Mouse (Mus musculus) c-Kit-positive CD71-negative TER-119-negative erythroid progenitor cells, embryonic 14.5 days (primary cell): ENCODE measurements around the gene Umad1.

Experiments used
- DNase-seq: peaks from one replicate; pipeline ENCODE4 v3.0.0-alpha.2; 2013; ENCODE audit warnings: low read depth

Umad1 gene

DNA sequence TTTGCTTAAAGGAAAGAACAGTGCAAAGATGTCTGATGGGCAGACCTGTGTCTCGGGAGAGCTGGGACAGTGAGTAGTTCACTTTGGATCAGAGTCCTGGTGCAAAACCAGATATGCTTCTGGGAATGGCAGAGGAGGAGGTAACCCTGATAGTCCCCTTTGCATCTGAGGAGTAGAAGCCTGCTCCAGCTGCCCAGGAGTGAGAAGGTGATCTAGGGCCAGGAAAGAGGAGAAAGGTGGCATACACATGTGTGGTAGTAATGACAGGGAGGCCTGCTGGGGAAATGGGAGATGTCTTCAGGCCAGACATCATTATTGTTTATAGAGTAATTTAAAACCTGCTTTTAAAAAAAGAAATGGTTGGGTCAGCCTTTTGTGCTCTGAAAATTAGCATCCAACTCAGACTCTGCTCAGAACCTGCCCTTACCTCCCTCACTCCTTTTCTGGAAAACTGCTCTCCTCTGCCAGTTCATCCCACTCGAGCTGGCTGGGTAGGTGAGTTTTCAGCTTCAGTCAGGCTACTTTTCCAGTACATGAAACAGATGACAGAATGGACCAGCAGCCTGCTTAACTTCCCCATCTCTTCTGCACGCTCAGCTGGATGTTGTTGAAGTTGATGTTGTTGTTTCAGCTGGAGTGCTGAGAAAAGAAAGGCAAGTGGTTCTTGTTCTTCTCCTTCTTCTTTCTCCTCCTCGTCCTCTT is 160.5 kb downstream of the Umad1 start:
- DNase-seq: no peak

DNA sequence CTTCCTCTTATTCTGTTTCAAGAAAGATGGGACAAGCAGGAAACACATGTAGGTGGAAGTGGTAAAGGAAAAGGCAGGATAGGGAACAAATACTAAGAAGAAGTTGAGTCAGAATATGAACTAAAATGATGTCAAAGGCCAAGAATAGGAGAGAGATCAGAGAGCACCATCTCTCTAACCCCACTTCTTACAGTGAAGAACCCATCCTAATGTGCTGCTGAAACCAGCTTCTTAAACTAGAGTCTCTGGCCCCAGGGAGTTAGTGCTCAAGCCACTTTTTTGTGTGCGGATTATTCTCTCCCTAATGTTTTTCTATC is 161.1 kb downstream of the Umad1 start:
- no peak for DNase-seq

DNA sequence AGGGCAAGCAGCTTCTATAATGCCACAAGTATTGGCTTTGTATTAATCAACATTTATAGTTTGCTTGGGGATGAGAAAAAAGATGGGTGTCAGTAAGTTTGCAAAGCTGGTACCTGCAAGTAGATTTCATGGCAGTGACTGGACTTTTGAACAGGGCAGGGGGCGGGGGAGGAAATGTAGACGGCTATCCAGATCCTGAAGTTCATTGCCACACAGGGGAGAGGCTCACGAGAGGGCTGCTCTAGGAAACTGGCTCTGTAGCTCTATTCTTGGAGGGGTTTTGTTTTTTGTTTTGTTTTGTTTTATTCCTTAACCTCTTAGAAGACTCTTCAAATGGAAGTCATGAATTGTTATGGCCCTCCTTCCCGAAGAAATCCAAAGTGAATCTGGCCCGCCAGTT is 162.3 kb downstream of the Umad1 start:
- DNase-seq: no peak

DNA sequence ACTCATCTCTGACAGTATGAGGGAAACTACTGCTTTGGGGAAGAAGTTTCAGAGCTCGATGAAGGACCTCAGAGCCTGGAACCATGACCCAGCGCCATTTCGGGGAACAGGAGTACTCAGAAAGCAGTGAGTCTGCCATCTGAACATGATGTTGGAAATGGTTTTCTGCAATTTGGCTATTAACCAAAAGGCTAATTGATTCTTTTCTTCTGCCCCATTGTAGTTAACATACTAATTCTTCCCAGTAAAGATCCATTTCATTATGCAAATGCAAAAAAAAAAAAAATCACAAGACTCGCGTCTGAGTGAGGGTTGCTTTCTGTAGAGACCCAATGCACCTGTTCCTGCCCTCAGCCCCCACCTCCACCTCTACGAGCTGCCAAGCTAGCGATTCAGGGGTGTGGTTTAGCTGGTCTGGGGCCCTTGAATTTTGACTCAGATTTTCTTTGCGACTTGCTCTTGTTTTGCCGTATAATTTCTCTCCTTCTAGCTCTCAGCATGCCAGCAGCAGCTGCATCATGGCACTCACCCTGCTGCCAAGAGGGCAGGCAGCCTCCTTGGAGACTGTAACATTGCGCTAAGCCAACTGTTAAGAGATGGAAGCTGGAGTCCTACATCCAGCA is 163.0 kb downstream of the Umad1 start:
- no peak for DNase-seq

DNA sequence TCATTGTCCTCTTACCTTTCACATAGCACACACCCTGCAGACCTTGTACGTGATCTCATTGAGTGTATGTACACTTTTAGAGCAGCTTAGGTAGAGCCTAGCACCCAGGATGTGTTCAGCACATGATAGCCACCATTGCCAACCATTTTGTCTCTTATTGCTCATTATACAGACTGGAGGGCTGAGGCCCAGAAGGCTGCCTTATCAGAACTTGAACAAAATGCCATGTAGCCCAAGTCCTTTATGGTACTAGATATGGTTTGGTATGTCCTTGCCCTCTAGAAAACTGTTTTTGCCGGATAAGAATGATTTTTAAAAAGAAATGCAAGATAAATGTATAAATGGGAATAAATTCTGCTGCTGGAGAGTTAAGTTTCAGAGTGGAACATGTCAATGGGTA is 164.1 kb downstream of the Umad1 start:
- DNase-seq: no peak

DNA sequence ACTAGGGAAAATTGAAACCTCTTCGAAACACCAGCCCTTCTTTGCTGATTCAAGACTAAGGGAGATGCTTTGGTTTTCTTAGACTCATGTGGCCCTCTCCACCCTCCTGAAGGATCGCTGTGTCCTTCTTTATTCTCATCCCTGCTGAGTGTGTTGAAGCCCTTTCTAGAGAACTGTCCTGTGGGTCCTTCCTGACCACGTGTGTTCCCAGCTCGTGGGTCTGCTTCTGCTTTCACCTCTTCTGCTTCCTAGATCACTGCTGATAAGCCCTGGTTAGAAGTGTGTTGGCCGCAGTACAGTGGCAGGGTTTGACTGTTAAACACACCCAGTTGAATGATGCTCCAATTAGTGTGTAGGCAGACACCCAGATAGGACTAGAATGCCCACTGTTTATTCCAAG is 168.6 kb downstream of the Umad1 start:
- DNase-seq: no peak

DNA sequence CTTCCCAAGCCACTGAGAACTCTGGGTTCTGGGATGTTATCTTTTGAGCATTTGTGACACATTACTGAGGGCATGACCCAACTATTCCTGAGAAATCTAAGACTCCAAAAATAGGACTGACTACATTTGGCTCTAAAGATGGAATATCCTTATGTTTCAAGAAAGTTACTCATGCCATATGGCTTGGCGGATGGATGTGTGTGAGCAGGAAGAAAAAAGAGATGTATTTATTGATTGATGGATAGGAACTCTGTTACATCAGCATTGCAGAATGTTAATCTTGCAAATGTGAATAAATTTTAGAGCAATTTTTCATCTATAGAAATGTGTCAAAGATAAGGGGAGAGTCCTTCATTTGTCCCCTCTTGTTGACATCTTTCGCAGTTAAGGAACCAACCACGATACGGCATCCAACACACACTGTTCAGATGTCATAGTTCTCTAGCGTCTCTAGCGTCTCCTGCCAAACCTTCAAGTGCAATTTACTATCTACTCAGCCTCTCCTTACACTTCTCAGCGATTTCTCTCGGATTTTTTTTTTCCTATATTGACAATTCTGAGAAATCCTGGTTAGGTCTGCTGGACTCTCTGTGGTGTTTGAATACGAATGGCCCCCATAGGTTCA is 171.6 kb downstream of the Umad1 start:
- no peak for DNase-seq

DNA sequence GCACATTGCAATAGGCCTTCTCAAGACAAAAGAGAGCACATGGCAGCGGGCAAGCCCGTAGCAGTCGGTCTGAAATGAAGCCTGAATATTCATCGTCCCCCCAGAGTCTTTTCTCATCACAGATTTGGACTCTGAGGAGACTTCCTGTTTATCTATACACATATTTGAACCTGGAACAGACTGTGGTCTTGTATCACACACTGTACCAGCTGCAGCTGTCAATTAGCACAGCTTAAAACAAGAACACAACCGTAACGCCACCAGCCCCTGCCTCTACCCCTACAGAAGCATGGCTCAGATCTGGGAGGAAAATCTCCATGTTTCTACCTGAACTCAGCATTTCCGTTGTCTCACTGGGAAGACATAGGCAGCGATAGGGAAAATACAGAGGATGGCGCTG is 174.1 kb downstream of the Umad1 start:
- DNase-seq: no peak

DNA sequence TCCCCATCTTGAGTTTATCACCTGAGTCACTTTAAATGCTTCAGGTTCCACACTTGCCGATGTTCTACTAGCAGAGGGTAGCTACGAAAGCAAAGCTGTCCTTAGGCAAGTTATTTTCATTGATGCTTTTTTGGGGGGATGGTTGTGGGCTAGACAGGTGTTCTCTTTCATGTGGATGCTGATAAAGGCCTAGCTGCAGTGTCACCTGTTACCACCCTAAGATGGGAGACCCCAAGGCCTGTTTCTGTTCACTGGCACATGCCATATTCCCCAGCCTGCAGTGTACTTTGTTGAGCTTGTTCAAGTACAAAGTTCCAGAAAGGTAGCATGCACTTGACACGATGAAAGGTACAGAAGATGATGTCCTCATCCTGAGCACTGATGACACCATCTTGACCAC is 178.8 kb downstream of the Umad1 start:
- no peak for DNase-seq

DNA sequence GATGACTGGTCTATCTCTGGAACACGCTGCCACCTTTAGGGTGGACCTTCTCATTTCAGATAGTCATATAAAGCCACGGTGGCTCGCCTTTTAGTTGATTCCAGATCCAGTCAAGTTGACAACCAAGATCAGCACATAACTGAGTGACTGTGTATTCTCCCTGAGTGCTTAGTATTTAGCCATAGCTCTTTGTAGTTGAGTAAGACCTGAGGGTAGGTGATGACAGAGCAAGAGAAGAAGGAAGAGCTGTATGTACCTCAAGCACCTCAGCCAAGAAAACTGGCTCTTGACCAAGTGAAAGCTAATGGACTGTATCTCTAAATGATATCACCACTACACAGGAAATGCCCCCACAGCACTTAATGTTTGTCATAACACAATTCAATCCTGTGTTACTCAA is 182.7 kb downstream of the Umad1 start:
- no peak for DNase-seq

DNA sequence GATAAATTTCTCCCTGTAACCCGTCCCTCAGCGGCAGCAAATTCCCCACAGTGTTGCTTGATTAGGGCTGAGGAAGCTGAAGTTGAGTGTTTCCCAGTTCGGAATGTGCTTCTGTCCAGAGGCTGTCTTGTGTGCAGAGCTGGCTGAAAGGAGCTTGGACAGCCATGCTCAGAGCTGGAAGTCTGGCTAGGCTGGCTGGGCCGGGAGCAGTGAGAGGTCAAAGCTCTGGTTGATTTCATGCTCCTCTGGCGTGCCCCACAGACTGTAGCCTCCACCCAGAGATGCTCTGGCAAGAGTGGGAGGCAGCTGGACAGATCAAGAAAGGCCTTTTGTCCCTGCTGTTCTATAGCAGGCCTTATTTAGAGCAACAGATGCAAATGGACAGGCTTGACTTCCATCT is 187.7 kb downstream of the Umad1 start:
- no peak for DNase-seq

DNA sequence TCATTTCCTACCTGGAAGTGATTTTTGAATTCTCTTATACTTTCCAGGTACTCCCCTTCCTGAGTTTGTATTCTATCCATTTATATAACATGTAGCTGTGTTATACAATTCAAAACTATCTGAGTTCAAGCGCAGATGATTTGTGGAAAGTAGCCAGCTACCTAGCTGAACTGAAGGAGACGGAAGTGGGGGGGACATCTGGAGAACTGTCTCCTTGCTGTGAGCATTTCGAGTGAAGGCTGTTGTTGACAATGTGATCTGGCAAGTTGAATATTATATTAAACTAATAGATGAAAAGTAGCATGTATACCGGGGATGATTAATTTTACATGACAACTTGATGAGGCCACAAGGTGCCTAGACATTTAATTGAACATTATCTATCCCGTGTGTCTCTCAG is 196.5 kb downstream of the Umad1 start:
- DNase-seq: no peak

DNA sequence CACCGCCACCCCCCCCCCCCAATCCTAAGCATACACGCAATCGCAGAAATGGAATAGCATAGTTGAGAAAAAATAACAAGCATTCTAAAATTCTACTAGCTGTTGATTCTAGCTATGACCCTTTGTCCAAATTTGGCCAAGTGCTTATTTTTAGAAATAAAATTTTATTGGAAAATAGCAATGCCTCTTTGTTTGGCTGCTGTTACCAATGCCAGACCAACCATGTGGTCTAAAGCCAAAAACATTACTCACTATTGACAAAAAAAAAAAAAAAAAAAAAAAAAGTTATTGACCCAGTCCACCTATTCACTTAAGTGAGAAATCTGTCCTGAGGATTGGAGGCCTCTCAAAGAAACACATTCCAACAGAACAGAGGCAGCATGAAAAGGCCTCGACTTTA is 199.5 kb downstream of the Umad1 start:
- no peak for DNase-seq

DNA sequence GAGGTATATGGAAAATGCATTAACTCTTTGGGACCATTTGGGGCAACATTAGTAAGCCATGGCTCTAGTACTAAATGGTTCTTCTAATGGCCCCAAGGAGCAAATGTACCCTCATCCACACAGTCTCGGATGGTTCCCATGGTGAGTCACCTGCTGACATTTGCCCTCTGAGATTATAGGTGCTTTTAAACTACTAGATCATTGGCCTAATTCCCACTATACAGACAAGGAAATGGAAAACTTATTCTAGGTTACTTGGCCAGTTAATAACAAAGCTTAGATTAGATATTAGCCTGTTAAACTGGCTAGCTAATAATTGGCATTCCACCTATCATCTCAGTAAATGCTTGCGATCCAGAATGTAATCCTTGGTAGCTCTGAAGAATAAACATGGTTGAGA is 203.4 kb downstream of the Umad1 start:
- no peak for DNase-seq

DNA sequence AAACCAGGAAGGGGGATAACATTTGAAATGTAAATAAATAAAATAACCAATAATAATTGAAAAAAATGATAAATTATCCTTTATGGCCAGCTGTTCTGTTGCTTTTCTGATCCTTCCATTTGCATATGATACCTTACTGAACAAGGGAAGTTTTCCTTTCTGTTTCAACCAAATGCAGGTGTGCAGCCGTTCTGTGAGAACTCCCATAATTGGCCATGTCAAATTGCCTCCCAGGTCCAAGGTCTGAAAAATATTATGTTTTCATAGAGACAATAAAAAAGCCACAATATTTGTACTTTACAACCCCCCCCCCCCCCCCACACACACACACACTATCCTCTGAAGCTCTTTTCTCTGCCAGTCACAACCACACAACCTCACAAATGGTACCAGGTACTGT is 206.3 kb downstream of the Umad1 start:
- DNase-seq: no peak

DNA sequence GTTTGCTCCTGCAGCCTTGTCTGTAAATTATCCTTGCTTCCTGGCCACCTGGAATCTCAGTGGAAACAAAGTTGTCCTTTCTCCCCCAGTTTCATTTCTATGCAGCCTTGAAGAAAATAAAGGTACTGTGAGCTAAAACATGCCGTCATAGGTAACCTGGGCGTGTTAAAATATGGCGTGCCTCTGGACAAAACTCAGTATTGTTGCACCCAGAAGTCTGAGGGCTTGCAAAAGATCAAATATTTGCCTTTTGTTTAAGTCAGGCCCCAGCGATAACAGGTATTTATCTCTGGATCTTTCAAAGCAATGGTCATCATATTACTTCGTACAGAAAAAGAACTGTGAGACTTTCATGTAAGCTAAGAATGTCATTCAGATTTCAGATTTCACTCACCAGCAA is 206.9 kb downstream of the Umad1 start:
- no peak for DNase-seq

DNA sequence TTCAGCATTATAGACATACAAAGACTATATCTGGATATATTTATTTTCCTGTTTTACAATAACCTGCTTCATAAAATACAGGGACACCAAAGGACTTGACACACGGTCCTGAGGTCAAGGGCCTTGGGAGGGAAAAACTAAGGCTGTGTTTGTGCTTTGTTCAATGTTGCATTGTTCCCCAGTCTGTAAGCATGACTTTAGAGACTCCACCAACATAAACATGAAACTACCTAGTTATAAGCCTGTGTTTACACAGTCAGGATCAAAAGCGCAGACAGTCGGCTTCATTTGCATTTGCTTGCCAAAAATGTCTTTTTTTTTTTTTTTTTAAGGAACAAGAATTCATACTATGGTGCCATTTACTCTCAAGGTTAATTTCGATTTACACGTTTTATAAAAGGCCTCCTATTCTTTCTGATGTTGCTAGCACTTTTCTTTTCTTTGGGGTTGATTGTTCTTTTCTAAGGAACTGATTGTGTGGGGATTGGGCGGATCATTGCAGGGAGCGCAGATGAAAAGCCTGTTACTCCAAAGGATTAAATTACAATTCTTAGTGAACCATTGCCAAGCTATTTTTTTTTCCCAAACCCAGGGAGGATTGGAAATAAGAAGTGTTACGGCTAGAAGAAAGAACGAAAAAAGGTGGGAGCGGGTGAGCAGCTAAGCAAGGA is 208.7 kb downstream of the Umad1 start:
- DNase-seq: no peak

DNA sequence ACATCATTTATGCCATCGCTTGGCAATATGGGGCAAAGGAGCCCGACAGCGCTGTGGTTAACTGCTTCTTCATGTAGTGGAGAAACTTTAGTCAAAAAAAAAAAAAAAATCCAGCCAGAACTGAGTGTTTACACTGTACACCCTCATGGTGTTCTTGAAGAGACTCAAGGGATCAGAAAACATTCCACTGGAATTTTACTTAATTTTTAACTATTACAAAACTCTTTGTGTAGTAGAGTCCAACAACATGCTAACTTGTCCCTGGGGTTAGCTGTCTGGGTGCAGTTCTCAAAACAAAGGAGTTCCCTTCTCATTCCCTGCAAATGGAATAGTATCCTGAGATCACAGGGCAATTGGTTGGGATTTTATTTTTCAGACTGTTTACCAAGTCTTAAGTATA is 210.8 kb downstream of the Umad1 start:
- DNase-seq: no peak

DNA sequence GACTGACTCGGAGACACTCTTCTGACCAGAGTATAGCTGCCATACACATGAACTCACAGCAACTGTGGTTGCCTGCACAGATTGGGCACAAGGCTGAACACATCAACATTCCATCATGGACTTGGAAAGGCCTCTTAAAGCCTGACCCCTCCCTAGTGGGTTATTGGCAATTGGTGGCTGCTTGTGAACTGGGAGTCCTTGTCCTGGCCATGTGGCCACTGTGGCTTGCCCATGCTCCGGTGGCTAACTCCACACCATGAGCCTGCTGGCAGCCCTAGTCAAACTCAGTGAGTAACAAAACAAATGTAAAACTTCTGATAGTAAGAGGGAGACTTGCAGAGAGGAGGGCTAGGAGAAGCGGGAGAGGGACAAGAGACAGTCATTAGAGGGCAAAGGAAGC is 213.0 kb downstream of the Umad1 start:
- no peak for DNase-seq

DNA sequence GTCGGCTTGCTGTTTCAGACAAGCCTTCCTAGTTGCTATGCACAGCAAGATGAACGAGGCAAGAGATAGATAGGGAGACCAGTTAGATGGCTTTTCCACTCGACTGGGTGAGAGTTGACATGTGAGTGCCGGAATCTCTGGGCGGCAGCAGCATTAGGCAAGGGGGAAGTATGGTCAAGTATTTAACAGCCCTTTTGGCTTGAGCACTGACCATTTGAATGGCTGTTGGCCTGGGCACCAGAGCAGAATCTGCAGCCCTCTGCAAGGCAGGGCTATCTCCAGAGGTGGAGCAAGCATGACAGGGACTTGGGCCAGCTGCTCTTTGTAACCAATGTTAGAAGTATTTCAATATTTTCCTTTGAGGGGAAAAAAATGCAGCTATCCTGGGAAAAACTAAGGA is 213.8 kb downstream of the Umad1 start:
- DNase-seq: no peak

DNA sequence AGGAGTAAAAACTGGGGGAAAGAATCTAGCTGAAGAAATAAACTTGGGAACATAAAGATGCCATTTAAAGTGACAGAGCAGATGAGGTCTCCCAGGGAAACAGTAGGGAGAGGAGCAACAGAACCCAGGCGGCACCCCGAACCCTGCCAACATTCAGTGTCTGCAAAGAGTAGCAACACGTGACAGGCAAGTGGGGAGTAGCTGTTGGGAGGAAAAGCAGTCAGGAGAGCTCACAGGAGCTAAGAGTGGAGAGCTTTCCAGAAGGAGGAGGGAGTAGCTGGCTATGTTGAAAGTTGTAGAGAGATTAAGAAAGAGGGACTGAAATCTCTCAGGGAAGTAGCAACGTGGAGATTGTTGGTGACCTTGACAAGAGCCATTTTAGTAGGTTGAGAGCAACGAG is 214.4 kb downstream of the Umad1 start:
- DNase-seq: no peak

DNA sequence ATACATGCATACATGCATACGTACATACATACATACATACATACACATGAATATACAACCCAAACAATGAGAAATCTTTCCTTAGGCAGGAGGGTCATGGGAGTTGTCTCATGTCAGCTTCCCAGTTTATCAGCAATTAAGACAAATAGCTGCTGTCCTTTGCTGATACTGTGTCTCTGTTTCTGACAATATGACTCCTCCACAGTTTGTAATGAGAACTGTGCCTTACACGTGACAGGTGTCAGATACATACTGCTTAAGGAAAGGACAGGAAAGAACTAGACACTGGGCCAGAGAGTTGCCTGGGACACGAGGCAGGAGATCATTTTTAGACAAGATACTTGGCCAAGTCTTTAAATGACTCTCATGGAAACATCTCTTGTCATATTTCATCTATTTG is 215.2 kb downstream of the Umad1 start:
- no peak for DNase-seq

DNA sequence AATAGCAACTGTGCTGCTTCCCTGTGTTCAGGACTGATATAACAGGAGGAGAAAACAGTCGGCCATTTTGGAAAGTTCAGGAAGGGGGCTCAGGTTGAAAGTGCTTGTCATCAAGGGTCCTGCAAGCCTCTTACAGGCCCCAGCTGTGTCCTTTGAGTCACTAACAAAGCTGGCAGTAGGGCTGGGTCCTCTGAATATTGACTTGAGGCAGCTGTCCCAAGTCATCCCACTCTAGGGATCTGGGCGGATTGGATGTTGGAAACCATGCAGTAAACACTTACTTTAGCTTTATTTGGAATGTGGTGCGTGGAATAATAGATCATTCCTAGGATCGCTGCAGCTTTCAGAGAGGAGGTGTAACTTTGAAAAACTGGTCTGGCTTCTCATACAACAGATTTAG is 215.7 kb downstream of the Umad1 start:
- DNase-seq: no peak

DNA sequence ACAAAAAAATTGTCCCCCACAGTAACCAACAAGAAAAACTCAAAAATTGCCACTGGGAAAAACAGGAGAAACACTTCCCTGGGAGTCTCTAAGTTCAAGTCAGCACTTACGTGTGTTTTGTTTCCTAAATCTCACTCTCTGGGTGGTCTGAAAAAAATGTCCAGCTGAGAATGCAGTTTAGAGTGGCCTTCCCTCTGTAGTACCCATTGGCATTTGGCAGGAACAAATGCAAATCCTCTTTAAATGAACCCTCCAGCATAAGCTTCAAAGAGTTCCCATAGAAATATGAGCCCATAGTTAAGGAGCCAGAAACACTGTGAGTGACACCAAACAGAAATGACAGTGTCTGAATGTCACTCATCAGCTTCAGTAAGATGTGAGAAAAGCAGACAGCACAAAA is 220.1 kb downstream of the Umad1 start:
- DNase-seq: no peak
